Mouse (Mus musculus) stomach, postnatal 0 days (tissue): ENCODE measurements around the gene Ghdc.

Experiments
- CTCF ChIP-seq: IDR thresholded peaks from 2 replicates; pipeline ENCODE4 v1.5.1; 2016; ENCODE audit warnings: antibody characterized with exemption, low read depth, mild to moderate bottlenecking, moderate library complexity
- EP300 ChIP-seq: optimal IDR thresholded peaks from 2 replicates; pipeline ENCODE3; 2016; ENCODE audit warnings: antibody characterized with exemption

- TF ChIP-seq EP300 (no peak), CTCF (no peak)
These were observed 16.6 kb downstream of the Ghdc start for GRCm38 (mm10) chr11:100754021-100754692.
